Mouse (Mus musculus): ENCODE results near the gene Rxrg. TPM values are rescaled to one million over a fixed set of nuclear protein-coding genes. Genes with fewer than 3 reads are reported as not detected.

The Rxrg gene
- total RNA-seq (2023), result not detected

DNA sequence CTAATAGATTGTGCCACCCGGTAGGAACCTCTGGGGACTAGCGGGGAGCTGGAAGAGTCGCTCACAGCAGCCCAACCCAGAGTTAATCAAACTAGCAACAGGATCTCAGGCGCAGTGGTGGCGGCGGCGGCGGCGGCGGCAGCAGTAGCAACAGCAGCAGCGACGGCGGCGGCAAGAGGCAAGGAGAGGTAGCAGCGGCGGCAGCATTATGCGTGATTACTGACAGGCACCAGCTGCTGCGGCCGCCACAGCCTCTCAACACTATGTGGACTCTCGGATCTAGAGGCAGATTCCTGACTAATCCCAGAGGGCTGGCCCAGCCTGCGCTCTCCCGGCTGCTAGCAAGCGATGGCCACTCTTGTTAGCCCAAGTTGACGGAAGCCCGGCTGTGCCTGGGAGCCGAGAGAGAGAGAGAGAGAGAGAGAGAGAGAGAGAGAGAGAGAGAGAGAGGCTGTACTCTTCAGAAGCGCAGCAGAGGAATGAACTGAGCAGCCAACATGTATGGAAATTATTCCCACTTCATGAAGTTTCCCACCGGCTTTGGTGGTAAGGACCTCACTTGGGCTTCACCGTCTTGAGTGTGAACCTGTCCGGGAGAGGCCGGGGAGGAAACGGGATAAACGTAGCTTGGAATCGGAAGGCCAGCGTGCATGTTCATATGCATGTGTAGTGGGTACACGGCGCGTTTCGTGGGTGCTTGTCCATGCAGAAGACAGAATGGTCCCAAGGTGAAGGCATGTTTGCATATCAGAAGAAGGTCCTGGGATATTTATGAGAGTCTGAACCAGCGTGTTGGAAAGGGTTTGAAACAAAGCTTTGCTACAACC, at the start of gene Rxrg:
Gene Rxrg, plus strand, starts transcription at position 130 of the 827 bp plus-strand sequence.

GRCm38 (mm10) chr1:167689232-167689261, 90.9 kb downstream of the Rxrg start, which contains the start of gene Lmx1a:
TSS of gene Lmx1a (plus strand) at chr1:167689237.

Other genes with a start within 250 kb of the Rxrg start
- gene Aldh9a1, start 248.4 kb upstream of the Rxrg start, total RNA-seq (2023), result 10 to 100 TPM; 50.3 to 57.0 TPM
- 1 to 10 TPM; 4.2 to 5.2 TPM for gene Mgst3, start 204.5 kb upstream of the Rxrg start, total RNA-seq (2023)
- not detected for gene Lrrc52, start 131.6 kb upstream of the Rxrg start, total RNA-seq (2023)
- gene Lmx1a, start 90.9 kb downstream of the Rxrg start, total RNA-seq (2023), result not detected